Mouse (Mus musculus) CD4-positive, CD25-positive, alpha-beta regulatory T cell, adult 4 months (primary cell): ENCODE measurements around the gene Ubald2. TPM values are rescaled to one million over a fixed set of nuclear protein-coding genes. Genes with fewer than 3 reads are reported as not detected.
"Not testable (repeated sequence)": the region's sequence is repeated elsewhere in the genome, so short reads cannot be mapped to it uniquely, and the experiment has no call there.

ENCODE experiments used
- ATAC-seq: one replicate; pipeline ENCODE4 v1.8.0; 2017
- polyA plus RNA-seq, 2 experiments: library from polyadenylated mRNA; unstranded; fragments of 100-300 nt; shearing (Covaris generic); gene quantifications; one replicate each; pipeline ENCODE4 v1.2.1; 2017

Ubald2 gene
- polyA plus RNA-seq, 2 experiments from 2014 or later: 12.2 to 13.0 TPM

GRCm38 (mm10) chr11:116416196-116416943 lies 17.5 kb upstream of the Ubald2 start:
- ATAC-seq: no peak

DNA sequence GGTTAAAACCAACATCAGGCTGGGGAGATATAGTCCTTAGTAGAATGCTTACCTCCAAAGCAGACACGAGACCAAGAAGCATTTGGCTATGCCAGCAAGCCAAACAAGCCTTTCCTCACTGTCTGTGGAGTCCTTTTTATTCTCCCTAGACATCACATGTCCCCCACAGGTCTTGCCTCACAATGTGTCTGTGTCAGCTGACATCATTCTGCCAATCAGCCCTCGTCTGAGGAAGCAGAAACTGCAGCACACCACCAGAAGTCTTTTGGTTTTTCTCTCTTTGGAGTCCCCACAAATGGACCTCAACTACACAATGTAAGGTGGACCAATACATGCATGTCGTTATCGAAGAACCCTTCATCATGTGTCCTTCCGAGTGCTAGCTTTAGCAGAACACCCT lies 16.8 kb upstream of the Ubald2 start:
- ATAC-seq: no peak

DNA sequence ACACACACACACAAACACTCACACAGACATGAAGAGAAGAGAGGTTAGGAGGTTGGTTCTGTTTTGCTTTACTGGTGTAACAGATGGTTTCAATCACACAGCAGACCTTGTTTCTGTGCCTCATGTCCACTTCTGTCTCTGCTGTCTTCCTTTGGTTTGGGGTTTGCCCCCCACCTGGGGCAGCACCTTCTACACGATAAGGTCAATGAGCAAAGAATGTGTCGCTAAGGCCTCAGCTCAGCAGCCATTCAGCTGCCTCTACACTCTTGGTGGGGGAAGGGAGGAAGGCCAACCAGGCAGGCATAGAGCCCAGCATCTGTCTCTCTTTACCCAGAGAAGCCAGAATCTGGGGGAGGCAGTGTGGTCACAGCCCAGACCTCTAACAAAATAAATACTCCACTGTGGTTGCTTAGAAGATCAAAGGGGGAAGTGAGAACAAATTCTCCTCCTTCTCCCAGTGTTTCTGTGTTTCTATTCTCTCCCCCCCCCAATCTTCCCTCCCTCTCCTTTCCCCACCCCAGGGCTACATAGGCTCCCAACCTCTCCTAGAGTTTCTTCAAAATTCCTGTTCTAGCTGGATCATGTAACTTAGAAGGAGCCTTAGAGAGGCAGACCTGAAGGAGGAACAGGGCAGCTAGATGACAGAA lies 15.6 kb upstream of the Ubald2 start:
- ATAC-seq: no peak

GRCm38 (mm10) chr11:116418841-116419462 lies 14.9 kb upstream of the Ubald2 start:
- peak; percentile 38 for ATAC-seq

GRCm38 (mm10) chr11:116421102-116421501 lies 12.8 kb upstream of the Ubald2 start:
- ATAC-seq: no peak

DNA sequence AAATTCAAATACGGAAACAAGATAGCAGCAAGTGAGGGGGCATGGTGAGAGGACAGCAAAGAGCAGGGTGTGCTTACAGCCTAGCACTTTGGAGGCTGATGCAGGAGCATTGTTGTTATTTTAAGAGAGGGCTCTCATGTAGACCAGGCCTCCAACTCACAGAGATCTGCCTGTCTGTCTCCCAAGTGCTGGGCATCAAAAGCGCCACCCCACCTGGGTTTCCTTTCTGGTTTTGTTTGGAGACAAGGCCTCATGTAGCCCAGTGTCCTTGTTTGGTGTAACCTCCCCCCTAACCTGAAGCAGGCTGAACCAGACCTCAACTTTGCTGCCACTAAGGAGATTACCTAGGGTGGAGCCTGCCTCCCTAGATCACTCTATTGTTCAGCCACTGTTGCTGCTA lies 11.3 kb upstream of the Ubald2 start:
- ATAC-seq: no peak

DNA sequence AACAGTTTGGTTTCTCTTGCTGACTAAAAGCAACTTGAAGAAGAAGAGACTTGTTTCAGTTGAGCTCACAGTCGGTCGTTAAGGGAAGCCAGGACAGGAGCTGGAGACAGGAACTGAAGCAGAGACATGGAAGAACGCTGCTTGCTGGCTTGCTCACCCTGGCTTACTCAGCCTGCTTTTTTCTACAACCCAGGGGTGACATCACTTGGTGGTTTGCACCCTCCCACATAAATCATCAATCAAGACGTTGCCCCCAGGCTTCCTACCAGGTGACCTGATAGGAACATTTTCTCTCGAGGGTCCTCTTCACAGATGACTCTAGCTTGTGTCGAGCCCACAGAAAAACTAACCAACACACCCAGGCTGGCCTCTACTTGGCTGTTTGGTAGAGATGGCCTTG lies 10.7 kb upstream of the Ubald2 start:
- ATAC-seq: no peak

DNA sequence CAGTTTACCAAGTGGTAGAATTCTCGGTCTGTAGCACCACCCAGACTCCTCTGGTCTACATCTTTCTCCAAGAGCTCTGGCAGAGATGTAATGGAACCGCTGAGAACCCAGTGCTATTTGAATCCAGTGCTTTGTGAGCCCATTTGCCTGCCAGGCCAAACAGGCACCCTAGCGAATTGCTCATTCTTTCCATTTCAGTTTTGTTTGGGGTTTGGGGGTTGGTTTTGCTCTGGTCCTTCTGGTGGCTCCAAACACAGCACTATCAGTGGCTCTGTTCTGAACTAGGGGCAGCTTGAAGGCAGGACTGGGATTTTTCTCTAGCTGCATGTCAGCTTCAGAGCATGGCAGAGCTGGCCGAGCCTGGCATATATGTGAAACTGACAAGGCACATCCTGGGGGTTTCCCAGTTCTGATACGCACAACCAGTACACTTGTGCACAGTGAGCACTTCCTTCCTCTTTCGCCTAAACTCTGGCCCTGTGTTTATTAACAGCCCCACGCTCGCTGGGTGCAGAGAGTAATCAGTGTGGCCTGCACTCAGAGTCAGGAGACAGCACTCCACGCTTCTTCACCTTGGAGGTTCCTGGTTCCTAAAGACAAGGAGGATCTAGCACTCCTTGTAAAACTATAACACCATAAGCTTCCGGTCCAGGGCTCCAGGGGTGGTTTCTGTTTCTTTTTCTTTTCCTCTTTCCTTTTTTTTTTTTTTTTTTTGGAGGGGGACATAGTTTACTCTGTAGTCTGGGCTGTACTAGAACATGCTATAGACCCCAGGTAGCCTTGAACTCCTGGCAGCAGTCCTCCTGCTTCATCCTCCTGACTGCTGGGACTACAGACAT lies 9.9 kb upstream of the Ubald2 start:
- peak; percentile 97 for ATAC-seq

GRCm38 (mm10) chr11:116424621-116425407 lies 9.1 kb upstream of the Ubald2 start:
- ATAC-seq: no peak

- not testable (repeated sequence) for ATAC-seq
Observed at GRCm38 (mm10) chr11:116426328-116426727, 7.6 kb upstream of the Ubald2 start.

GRCm38 (mm10) chr11:116426852-116427575 lies 6.9 kb upstream of the Ubald2 start:
- ATAC-seq: no peak

- no peak for ATAC-seq
Observed at GRCm38 (mm10) chr11:116428872-116429859, 4.7 kb upstream of the Ubald2 start.

- ATAC-seq: no peak
Observed at GRCm38 (mm10) chr11:116429862-116430613, 3.9 kb upstream of the Ubald2 start.

DNA sequence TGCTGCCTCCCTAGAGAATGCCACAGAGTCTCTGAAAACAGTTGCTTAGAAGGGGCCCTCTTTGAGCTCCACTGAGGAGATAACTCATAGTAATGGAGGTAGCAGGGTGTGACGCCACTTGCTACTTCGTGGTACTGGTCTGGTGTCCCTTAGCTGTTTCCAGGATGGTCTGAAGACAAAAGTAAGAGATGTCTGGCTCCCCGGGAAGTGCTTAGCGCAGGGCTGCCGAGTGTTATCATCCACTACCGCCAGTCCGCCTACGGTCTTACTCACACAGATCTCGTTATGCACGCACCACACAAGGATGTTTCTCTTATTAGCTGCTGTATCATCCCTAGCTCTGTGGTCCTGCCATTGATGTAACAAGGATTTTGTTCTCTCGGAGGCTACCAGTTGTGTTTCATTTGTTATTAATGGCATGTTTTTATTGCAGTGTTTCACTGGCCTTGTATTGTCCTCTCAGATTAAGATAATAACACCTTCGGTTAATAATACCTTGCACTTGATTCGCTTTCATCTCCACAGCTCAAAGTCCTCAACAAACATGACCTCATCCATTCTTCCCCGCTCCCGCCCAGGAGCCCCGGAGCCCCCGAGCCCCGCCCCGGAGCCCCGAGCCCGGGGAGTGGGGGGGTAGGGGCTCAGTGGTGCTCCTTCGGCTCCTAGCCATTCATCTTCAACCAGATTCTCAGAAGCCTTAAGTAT lies 3.0 kb upstream of the Ubald2 start:
- no peak for ATAC-seq

DNA sequence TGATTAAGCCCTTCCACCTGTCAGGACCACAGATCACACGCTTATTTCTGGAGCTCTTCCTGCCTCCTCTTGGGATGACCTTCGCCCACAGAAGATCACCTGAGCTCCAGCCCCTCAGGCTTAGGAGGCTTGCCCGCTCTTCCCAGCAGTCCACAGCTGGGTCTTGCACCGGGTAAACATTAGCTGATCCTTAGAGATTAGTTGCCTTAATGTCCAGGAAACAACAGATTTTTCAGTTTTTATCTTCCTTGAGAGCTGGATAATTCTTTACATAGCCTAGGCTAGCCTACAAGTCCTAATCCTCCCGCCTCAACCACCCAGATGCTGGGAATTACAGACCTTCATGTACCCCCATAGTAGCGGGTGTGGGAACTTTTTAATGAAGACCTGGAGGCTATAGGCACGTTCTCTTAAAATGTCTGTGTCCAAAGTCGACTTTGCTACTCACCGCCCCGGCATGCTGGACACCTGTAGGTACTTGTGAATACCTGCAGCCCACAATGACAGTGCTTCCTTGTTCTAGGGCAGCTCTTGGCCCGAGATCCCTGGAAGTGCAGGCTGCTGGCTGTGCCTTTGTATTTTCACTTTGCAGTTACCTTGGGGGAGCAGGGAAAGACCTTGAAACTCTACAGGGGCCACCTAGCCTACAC lies 2.3 kb upstream of the Ubald2 start:
- no peak for ATAC-seq

DNA sequence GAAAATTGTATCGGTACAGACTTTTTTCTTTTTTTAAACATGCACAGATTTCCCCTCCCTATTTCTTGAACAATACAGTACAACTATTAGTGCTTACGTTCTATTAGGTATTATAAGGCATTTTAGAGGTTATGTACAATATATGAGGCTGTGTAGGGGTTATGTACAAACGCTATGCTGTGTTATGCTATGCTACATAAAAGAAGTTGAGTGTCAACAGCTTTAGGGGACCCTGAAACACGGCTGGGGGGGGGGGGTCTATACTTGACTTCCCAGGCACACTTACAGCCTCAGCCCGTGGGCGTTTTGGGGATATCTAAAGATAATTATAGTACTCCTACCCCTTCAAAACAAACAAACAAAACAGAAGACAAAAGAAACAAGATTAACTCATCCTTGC lies 1.8 kb upstream of the Ubald2 start:
- ATAC-seq: no peak

DNA sequence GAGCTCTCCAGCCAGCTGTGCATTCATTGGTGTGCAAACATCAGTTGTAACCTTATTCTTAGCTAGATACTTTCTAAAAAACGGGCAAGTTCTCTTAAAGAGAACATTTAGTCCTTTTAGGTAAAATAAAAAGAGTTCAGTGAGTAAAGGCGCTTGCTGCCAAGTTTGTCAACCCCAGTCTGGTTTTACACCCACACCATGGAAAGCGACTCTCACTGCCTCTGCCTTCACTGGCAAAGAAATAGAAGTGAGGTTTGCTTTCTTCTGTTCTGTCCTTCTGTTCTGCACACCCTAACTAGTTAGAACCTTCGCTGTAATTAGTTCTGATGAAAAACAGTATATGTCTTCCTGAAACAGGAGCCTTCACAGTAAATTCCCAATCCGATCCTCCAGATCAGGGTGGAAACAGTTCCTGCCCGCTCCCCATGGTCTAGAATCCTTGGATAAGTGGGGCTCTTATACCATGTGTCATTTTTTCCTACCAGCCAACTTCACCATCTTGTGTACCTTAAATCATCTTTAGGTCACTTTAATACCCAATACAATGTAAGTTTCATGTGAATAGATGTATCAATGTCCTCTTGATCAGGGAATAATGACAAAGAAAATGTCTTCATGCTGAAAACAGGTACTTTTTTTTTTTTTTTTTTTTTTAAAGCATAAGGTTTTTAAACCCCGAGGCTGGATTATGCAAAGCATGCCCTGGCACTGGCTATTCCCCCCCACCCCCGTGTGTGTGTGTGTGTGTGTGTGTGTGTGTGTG lies 1.1 kb upstream of the Ubald2 start:
- no peak for ATAC-seq
